Mouse (Mus musculus) T-helper 2 cell (primary cell): ENCODE results near the gene Ncapg.

ENCODE experiments used
- in situ Hi-C: fragments of 300-600 bp; cut with MboI, MseI; formaldehyde crosslinking; loops from one replicate; pipeline ENCODE4 v1.15.1; 2025; ENCODE audit warnings: high pct_unique_total_duplicates

Ncapg gene

GRCm38 (mm10) chr5:45690802-45691201 is 21.1 kb downstream of the Ncapg start:
- in situ Hi-C loops: no loop called here

GRCm38 (mm10) chr5:45691678-45692077 is 22.0 kb downstream of the Ncapg start:
- in situ Hi-C loops: no loop called here

- in situ Hi-C loops: no loop called here
Measured at GRCm38 (mm10) chr5:45706811-45707210, 37.1 kb downstream of the Ncapg start.

GRCm38 (mm10) chr5:45709653-45710052 is 39.9 kb downstream of the Ncapg start:
- in situ Hi-C loops: no loop called here

- in situ Hi-C loops: no loop called here
Measured at GRCm38 (mm10) chr5:45718848-45719488, 49.2 kb downstream of the Ncapg start.

GRCm38 (mm10) chr5:45733751-45734150 is 64.0 kb downstream of the Ncapg start:
- in situ Hi-C loops: no loop called here

GRCm38 (mm10) chr5:45737911-45738310 is 68.2 kb downstream of the Ncapg start:
- in situ Hi-C loops: no loop called here
